Comparison of ENCODE assay signal across 22 mouse cellular contexts in the genomic region with DNA sequence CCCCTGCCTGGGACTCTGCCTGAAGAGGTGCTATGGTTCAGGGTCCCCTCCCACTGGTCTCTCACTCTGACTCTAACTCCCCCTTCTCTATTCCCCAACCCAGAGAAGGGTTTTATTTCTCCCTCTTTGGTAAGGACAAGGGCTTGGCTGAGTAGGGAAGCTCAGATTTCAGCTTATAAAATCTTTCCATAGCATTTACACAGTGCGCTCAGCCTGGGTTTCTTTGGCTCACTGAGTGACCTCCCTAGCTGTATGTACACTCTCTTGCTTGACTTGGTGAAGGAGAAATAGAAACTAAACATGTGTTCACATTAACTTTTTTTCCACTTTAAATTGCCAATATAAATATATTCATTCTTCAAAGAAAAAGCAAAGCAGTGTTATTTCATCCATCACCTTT.
DNase-seq lines count a peak whose midpoint lies in the region; ATAC-seq and TF ChIP-seq lines count a peak whose summit lies in the region.
"Had no signal": no experiment of that assay in that cellular context is flagged by ENCODE, and none has a peak within 500 bp of the region (broad histone marks: within the 10 kb centered on the region; RNA-seq: fewer than 3 reads in every experiment).

No protein-coding gene starts in this region.

- no peak overlapping the region for H3K4me2 ChIP-seq in lung, embryonic 14.5 days
- no peak overlapping the region for H3K4me2 ChIP-seq in midbrain, embryonic 11.5 days
- H3K4me2 ChIP-seq in stomach, embryonic 15.5 days, result no peak overlapping the region
- H3K4me2 ChIP-seq: embryonic facial prominence, embryonic 13.5 days; forebrain, embryonic 13.5 days; heart, embryonic 11.5 days; hindbrain, embryonic 12.5 days; hindbrain, embryonic 15.5 days had no signal

- no peaks in the 10 kb centered on the region for H3K9me3 ChIP-seq in lung, embryonic 14.5 days (ENCODE audit: low read depth, low read length)
- H3K9me3 ChIP-seq in midbrain, embryonic 11.5 days (ENCODE audit: control insufficient read depth, low read length), result no peaks in the 10 kb centered on the region
- H3K9me3 ChIP-seq in midbrain, embryonic 10.5 days (replicated peaks), result 0 out of 2 replicates have a peak, but pooled peaks cover 3% of the 10 kb centered on the region
- no peaks in the 10 kb centered on the region for H3K9me3 ChIP-seq in stomach, embryonic 15.5 days
- H3K9me3 ChIP-seq: embryonic facial prominence, embryonic 13.5 days; forebrain, embryonic 10.5 days; forebrain, embryonic 13.5 days; hindbrain, embryonic 12.5 days; hindbrain, embryonic 15.5 days had no signal

- no peak overlapping the region for H3K4me3 ChIP-seq in lung, embryonic 14.5 days (ENCODE audit: low read depth, low read length)
- H3K4me3 ChIP-seq in lung, adult 2 months (replicated peaks; ENCODE audit: extremely low read depth, low read depth, low read length), result no peak overlapping the region
- no peak overlapping the region for H3K4me3 ChIP-seq in midbrain, embryonic 11.5 days (ENCODE audit: low read depth, low read length)
- no peak overlapping the region for H3K4me3 ChIP-seq in midbrain, embryonic 10.5 days
- H3K4me3 ChIP-seq in stomach, embryonic 15.5 days (replicated peaks), result no peak overlapping the region
- H3K4me3 ChIP-seq: embryonic facial prominence, embryonic 13.5 days; forebrain, embryonic 10.5 days; forebrain, embryonic 13.5 days; hindbrain, embryonic 12.5 days; hindbrain, embryonic 15.5 days had no signal

- H3K36me3 ChIP-seq in lung, embryonic 14.5 days (ENCODE audit: insufficient read depth), result no peaks in the 10 kb centered on the region
- no peaks in the 10 kb centered on the region for H3K36me3 ChIP-seq in midbrain, embryonic 11.5 days (ENCODE audit: control insufficient read depth, insufficient read depth, low read length)
- no peaks in the 10 kb centered on the region for H3K36me3 ChIP-seq in midbrain, embryonic 10.5 days
- H3K36me3 ChIP-seq in stomach, embryonic 15.5 days, result no peaks in the 10 kb centered on the region
- H3K36me3 ChIP-seq: embryonic facial prominence, embryonic 13.5 days; forebrain, embryonic 10.5 days; hindbrain, embryonic 12.5 days; hindbrain, embryonic 15.5 days had no signal

- no peak for TF ChIP-seq POLR2A in lung, adult 2 months (IDR thresholded peaks at IDR 0.05; ENCODE audit: borderline replicate concordance, extremely low read depth, low read depth, low read length)

- DNase-seq in lung, embryonic 14.5 days, result peak; percentile 47
- DNase-seq in lung, adult 2 months, result no peak
- peak; percentile 2 for DNase-seq in midbrain, embryonic 11.5 days (ENCODE audit: low spot score, missing footprints)
- DNase-seq in midbrain, embryonic 10.5 days (ENCODE audit: low spot score), result no peak
- no peak for DNase-seq in gastrocnemius, postnatal 36 days
- DNase-seq: adrenal gland, adult 2 months; adrenal gland, postnatal 14 days; cerebellum, adult 11 months; cerebellum, adult 2 months; cerebellum, adult 9-11 months; cerebellum, postnatal 25 days; gastrocnemius, postnatal 10 days; heart, adult 11 months had no signal

- H3K4me1 ChIP-seq in lung, embryonic 14.5 days (ENCODE audit: insufficient read depth), result no peaks in the 10 kb centered on the region
- no peaks in the 10 kb centered on the region for H3K4me1 ChIP-seq in lung, adult 2 months (ENCODE audit: control insufficient read depth, insufficient read depth, low read length)
- no peaks in the 10 kb centered on the region for H3K4me1 ChIP-seq in midbrain, embryonic 11.5 days (ENCODE audit: control insufficient read depth, insufficient read depth, low read length)
- H3K4me1 ChIP-seq in midbrain, embryonic 10.5 days, result no peaks in the 10 kb centered on the region
- H3K4me1 ChIP-seq in stomach, embryonic 15.5 days, result no peaks in the 10 kb centered on the region
- H3K4me1 ChIP-seq: embryonic facial prominence, embryonic 13.5 days; forebrain, embryonic 10.5 days; forebrain, embryonic 13.5 days; hindbrain, embryonic 12.5 days; hindbrain, embryonic 15.5 days had no signal

- H3K27ac ChIP-seq in lung, embryonic 14.5 days (ENCODE audit: low read depth), result 0 out of 2 replicates have a peak overlapping the region, but pooled peaks have one; percentile 3
- no peak overlapping the region for H3K27ac ChIP-seq in midbrain, embryonic 11.5 days (ENCODE audit: low read depth, low read length)
- no peak overlapping the region for H3K27ac ChIP-seq in midbrain, embryonic 10.5 days (replicated peaks)
- H3K27ac ChIP-seq in stomach, embryonic 15.5 days, result peak overlapping the region; percentile 38; the same call in 1 of the 2 replicates
- H3K27ac ChIP-seq: embryonic facial prominence, embryonic 13.5 days; forebrain, embryonic 10.5 days; forebrain, embryonic 13.5 days; hindbrain, embryonic 12.5 days; hindbrain, embryonic 15.5 days had no signal

- intact Hi-C loops in gastrocnemius, postnatal 36 days (cut with DNase I), result no loop called here

- peak; percentile 90 for ATAC-seq in lung, embryonic 14.5 days (ENCODE audit: insufficient read depth)
- ATAC-seq in midbrain, embryonic 11.5 days (ENCODE audit: low FRiP score), result no peak
- peak; percentile 68; the same call in 1 of the 2 replicates for ATAC-seq in stomach, embryonic 15.5 days (ENCODE audit: insufficient read depth, low FRiP score, low read depth)
- ATAC-seq: CD4-positive, CD25-positive, alpha-beta regulatory T cell, adult 4 months; forebrain, embryonic 13.5 days; forebrain, embryonic 16.5 days had no signal

- no peaks in the 10 kb centered on the region for H3K27me3 ChIP-seq in lung, embryonic 14.5 days (ENCODE audit: insufficient read depth, low read length)
- H3K27me3 ChIP-seq in midbrain, embryonic 11.5 days (ENCODE audit: control insufficient read depth, insufficient read depth, low read length), result no peaks in the 10 kb centered on the region
- H3K27me3 ChIP-seq in midbrain, embryonic 10.5 days (ENCODE audit: low read depth, poor library complexity, severe bottlenecking), result no peaks in the 10 kb centered on the region
- no peaks in the 10 kb centered on the region for H3K27me3 ChIP-seq in stomach, embryonic 15.5 days (replicated peaks)
- H3K27me3 ChIP-seq: embryonic facial prominence, embryonic 13.5 days; forebrain, embryonic 13.5 days; hindbrain, embryonic 12.5 days; hindbrain, embryonic 15.5 days had no signal

- TF ChIP-seq CTCF in lung, embryonic 14.5 days (IDR thresholded peaks at IDR 0.05; ENCODE audit: low read depth), result no peak
- TF ChIP-seq CTCF in lung, adult 2 months (IDR thresholded peaks at IDR 0.05; ENCODE audit: insufficient read depth, low read length), result no peak

- no peak overlapping the region for H3K9ac ChIP-seq in lung, embryonic 14.5 days
- no peak overlapping the region for H3K9ac ChIP-seq in midbrain, embryonic 11.5 days (ENCODE audit: low read length)
- no peak overlapping the region for H3K9ac ChIP-seq in stomach, embryonic 15.5 days
- H3K9ac ChIP-seq: embryonic facial prominence, embryonic 13.5 days; forebrain, embryonic 13.5 days; hindbrain, embryonic 12.5 days; hindbrain, embryonic 15.5 days had no signal

- WGBS in lung, embryonic 14.5 days, result 35% methylated on average over 1 of the region's 1 CpGs
- 62% methylated on average over 1 of the region's 1 CpGs for WGBS in lung, adult 2 months
- 79% methylated on average over 1 of the region's 1 CpGs for WGBS in midbrain, embryonic 11.5 days
- WGBS in midbrain, embryonic 10.5 days, result 96% methylated on average over 1 of the region's 1 CpGs
- WGBS in stomach, embryonic 15.5 days, result 48% methylated on average over 1 of the region's 1 CpGs

Comparison
In these comparisons a context has a peak if more than half of its experiments do, and no peak if none do; other contexts are left out.
1. DNase-seq: peak in lung, embryonic 14.5 days (single experiment) and midbrain, embryonic 11.5 days (single experiment); none in lung, adult 2 months (single experiment), midbrain, embryonic 10.5 days (single experiment) and gastrocnemius, postnatal 36 days (0 of 2).
2. H3K27ac ChIP-seq: peak in lung, embryonic 14.5 days (single experiment) and stomach, embryonic 15.5 days (single experiment); none in midbrain, embryonic 11.5 days (single experiment) and midbrain, embryonic 10.5 days (single experiment).